Mouse (Mus musculus) ES-Bruce4 (cell line): ENCODE measurements around the gene Gm815. TPM values are rescaled to one million over a fixed set of nuclear protein-coding genes. Genes with fewer than 3 reads are reported as not detected.

Source experiments
- H3K27ac ChIP-seq: 2 replicates; pipeline ENCODE4 v1.5.1; 2012; ENCODE audit warnings: low read length, inconsistent platforms; ENCODE audit not compliant: insufficient read depth
- H3K27me3 ChIP-seq: 2 replicates; pipeline ENCODE4 v1.6.1; 2012; ENCODE audit warnings: mild to moderate bottlenecking, low read length, inconsistent platforms; ENCODE audit not compliant: control insufficient read depth, poor library complexity, insufficient read depth, severe bottlenecking
- H3K36me3 ChIP-seq: 2 replicates; pipeline ENCODE4 v1.6.1; 2012; ENCODE audit warnings: inconsistent platforms, mild to moderate bottlenecking, low read length, moderate library complexity; ENCODE audit not compliant: control insufficient read depth, poor library complexity, insufficient read depth, severe bottlenecking
- H3K4me1 ChIP-seq: one replicate; pipeline ENCODE4 v1.8.1; 2011; ENCODE audit warnings: low read length; ENCODE audit not compliant: control insufficient read depth, insufficient read depth
- H3K4me3 ChIP-seq: 2 replicates; pipeline ENCODE4 v1.5.1; 2011; ENCODE audit warnings: low read depth, mild to moderate bottlenecking, low read length
- H3K9ac ChIP-seq: 2 replicates; pipeline ENCODE4 v1.6.1; 2012; ENCODE audit warnings: low read depth, mild to moderate bottlenecking, inconsistent platforms; ENCODE audit not compliant: poor library complexity, severe bottlenecking
- H3K9me3 ChIP-seq: replicated peaks from 2 replicates; pipeline ENCODE4 v1.6.1; 2012; ENCODE audit warnings: mild to moderate bottlenecking, low read length, inconsistent platforms; ENCODE audit not compliant: control insufficient read depth, poor library complexity, insufficient read depth, severe bottlenecking
- CTCF ChIP-seq: IDR thresholded peaks from one replicate; pipeline ENCODE4 v1.8.1; 2011; ENCODE audit warnings: low read depth, low read length
- EP300 ChIP-seq: IDR thresholded peaks from 2 replicates; pipeline ENCODE4 v1.6.1; 2011; ENCODE audit warnings: low read depth, low read length; ENCODE audit not compliant: insufficient read depth
- POLR2A ChIP-seq: IDR thresholded peaks from one replicate; pipeline ENCODE4 v1.8.1; 2011; ENCODE audit warnings: low read length; ENCODE audit not compliant: insufficient read depth
- polyA plus RNA-seq: library from polyadenylated mRNA; stranded (reverse); fragments of >200 nt; gene quantifications from 2 replicates; pipeline ENCODE4 v1.2.4, GENCODE M21; 2011; ENCODE audit warnings: low read depth; ENCODE audit not compliant: missing spikeins, insufficient read depth, insufficient read length

Gm815 gene
- polyA plus RNA-seq, 1 experiment = not detected

DNA sequence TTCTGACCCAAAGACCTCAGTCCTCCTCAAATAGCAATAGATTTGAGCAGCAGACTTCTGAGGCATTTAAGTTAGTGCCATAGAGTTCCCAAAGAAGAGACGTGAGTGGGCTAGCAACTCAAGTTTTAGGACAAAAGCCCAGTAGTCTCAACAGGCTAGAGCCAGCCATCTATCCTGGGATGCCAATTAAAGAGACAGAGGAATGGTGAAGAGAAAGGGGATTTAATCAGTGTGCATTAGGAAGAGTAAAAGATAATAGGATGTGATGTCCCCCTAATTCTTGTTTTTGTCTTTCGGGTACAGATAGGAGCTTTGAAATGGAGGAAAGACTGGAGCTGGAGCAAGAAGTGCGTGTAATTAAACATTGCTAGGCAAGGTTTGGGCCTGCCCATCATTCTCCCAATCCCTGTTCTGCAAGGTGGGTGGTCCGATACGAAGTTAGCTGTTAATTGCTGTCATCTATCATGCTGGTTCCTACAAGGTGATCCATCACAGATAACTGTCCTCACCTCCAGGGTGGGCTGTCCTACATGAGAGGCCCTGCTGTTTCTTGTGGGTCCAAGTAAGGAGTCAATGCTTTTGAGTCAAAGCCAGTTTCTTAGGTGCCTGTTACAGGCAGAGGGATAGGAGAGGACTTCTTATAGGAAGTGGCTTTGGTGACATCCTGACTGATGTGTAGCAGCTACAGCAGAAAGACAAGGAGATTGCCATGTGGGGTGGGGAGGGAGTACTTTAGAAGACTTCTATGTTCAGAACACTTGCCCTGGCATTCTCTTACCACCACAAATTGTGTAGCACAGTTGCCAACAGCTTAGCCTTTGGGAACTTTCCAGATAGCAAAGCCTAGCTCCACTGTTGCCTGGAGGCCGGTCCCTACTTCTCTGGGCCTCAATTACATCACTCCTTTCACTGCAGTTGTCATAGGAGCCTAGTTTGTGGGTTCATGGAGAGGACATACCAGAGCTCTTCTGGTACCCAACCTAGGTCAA, 44.9 kb downstream of the Gm815 start:
- Histone ChIP-seq H3K27me3 (no peaks in the 10 kb centered on the region), H3K4me1 (no peaks in the 10 kb centered on the region), H3K9me3 (no peaks in the 10 kb centered on the region), H3K27ac (no peak overlapping the region), H3K9ac (no peak overlapping the region), H3K36me3 (no peaks in the 10 kb centered on the region), H3K4me3 (no peak overlapping the region)
- TF ChIP-seq CTCF (no peak), EP300 (no peak), POLR2A (no peak)

DNA sequence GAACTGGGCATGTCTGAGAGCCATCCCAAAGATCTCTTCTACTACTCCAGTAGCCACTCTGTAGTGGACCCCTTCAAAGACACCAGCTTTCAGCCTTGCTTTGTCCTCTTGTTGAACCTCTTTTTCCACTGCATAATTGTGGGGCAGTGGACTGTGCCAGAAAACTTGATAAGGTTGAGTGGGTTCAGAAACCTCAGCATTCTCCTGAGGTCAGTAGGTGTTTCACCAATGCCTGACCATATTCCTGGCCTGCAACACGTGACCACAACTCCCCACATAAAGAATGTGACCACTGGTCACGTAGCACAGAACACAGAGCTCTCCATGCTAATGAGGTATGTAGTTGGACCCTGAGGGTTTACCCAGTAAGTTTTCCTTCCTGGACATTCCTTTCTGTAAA, 48.5 kb downstream of the Gm815 start:
- no peak overlapping the region for H3K27ac ChIP-seq
- H3K4me3 ChIP-seq = no peak overlapping the region
- H3K36me3 ChIP-seq = no peaks in the 10 kb centered on the region
- no peak overlapping the region for H3K9ac ChIP-seq
- TF ChIP-seq EP300 = no peak
- no peak for TF ChIP-seq CTCF
- no peak for TF ChIP-seq POLR2A
- H3K27me3 ChIP-seq = no peaks in the 10 kb centered on the region
- H3K9me3 ChIP-seq = no peaks in the 10 kb centered on the region
- H3K4me1 ChIP-seq = no peaks in the 10 kb centered on the region
